In genomic region chr12:29939261-29939671, GRCm38 (mm10) we compare ENCODE assay signal across 8 mouse cellular contexts. TPM values are rescaled to one million over a fixed set of nuclear protein-coding genes. Genes with fewer than 3 reads are reported as not detected.
DNase-seq lines count a peak whose midpoint lies in the region; ATAC-seq and TF ChIP-seq lines count a peak whose summit lies in the region.

No protein-coding gene starts in this region.

- H3K4me3 ChIP-seq in C2C12 (ENCODE audit: insufficient read depth, poor library complexity, severe bottlenecking), result peak overlapping the region; percentile 61
- H3K4me3 ChIP-seq in embryonic facial prominence, embryonic 11.5 days (ENCODE audit: low read depth, low read length), result peak overlapping the region; percentile 85
- H3K4me3 ChIP-seq in heart, embryonic 11.5 days (ENCODE audit: low read depth, low read length), result peak overlapping the region; percentile 67
- H3K4me3 ChIP-seq in limb, embryonic 13.5 days, result peak overlapping the region; percentile 89
- peak overlapping the region; percentile 85 for H3K4me3 ChIP-seq in neural tube, embryonic 12.5 days

- TF ChIP-seq CTCF in C2C12 (IDR thresholded peaks at IDR 0.05; ENCODE audit: control insufficient read depth, insufficient read depth, insufficient read length), result no peak

- H3K9ac ChIP-seq in embryonic facial prominence, embryonic 11.5 days (replicated peaks; ENCODE audit: low read length), result peak overlapping the region; percentile 94
- peak overlapping the region; percentile 81 for H3K9ac ChIP-seq in heart, embryonic 11.5 days (ENCODE audit: low read depth, low read length)
- peak overlapping the region; percentile 96 for H3K9ac ChIP-seq in limb, embryonic 13.5 days
- peak overlapping the region; percentile 89 for H3K9ac ChIP-seq in neural tube, embryonic 12.5 days

- no peaks in the 10 kb centered on the region for H3K36me3 ChIP-seq in C2C12 (ENCODE audit: control insufficient read depth, insufficient read depth)
- H3K36me3 ChIP-seq in embryonic facial prominence, embryonic 11.5 days (replicated peaks; ENCODE audit: control insufficient read depth, insufficient read depth, low read depth, low read length), result no peaks in the 10 kb centered on the region
- no peaks in the 10 kb centered on the region; the same call in 1 of the 2 replicates for H3K36me3 ChIP-seq in heart, embryonic 11.5 days (ENCODE audit: control insufficient read depth, insufficient read depth, low read length)
- H3K36me3 ChIP-seq in limb, embryonic 13.5 days, result peaks cover 13% of the 10 kb centered on the region
- no peaks in the 10 kb centered on the region for H3K36me3 ChIP-seq in neural tube, embryonic 12.5 days

- H3K4me2 ChIP-seq in embryonic facial prominence, embryonic 11.5 days (ENCODE audit: low read depth, low read length), result peak overlapping the region; percentile 46
- H3K4me2 ChIP-seq in heart, embryonic 11.5 days, result peak overlapping the region; percentile 81
- H3K4me2 ChIP-seq in limb, embryonic 13.5 days (replicated peaks), result peak overlapping the region; percentile 85
- H3K4me2 ChIP-seq in neural tube, embryonic 12.5 days (replicated peaks), result peak overlapping the region; percentile 84

- WGBS in embryonic facial prominence, embryonic 11.5 days, result 5% methylated on average over 8 of the region's 8 CpGs
- 8% methylated on average over 8 of the region's 8 CpGs for WGBS in heart, embryonic 11.5 days (ENCODE audit: insufficient replicate concordance)
- 4% methylated on average over 8 of the region's 8 CpGs for WGBS in limb, embryonic 13.5 days
- WGBS in neural tube, embryonic 12.5 days, result 5% methylated on average over 8 of the region's 8 CpGs

- H3K9me3 ChIP-seq in embryonic facial prominence, embryonic 11.5 days (replicated peaks; ENCODE audit: control insufficient read depth, low read length), result no peaks in the 10 kb centered on the region
- no peaks in the 10 kb centered on the region for H3K9me3 ChIP-seq in heart, embryonic 11.5 days (replicated peaks; ENCODE audit: control insufficient read depth, low read length)
- no peaks in the 10 kb centered on the region for H3K9me3 ChIP-seq in limb, embryonic 13.5 days
- no peaks in the 10 kb centered on the region for H3K9me3 ChIP-seq in neural tube, embryonic 12.5 days

- no peak for ATAC-seq in embryonic facial prominence, embryonic 11.5 days (replicated peaks; ENCODE audit: insufficient number of reproducible peaks, low FRiP score, low TSS enrichment, low read depth)
- ATAC-seq in heart, embryonic 11.5 days (replicated peaks; ENCODE audit: insufficient number of reproducible peaks, low FRiP score, low TSS enrichment), result no peak
- ATAC-seq in limb, embryonic 13.5 days (ENCODE audit: low FRiP score, low read depth), result no peak
- no peak for ATAC-seq in neural tube, embryonic 12.5 days (ENCODE audit: low FRiP score, low read depth)

- peak; percentile 22 for DNase-seq in embryonic facial prominence, embryonic 11.5 days (ENCODE audit: low spot score)
- no peak for DNase-seq in layer of hippocampus, postnatal 10 days (ENCODE audit: low spot score in 2 of 2)
- no peak for DNase-seq in frontal cortex, postnatal 10 days (ENCODE audit: low spot score in 2 of 2)
- DNase-seq in layer of hippocampus, adult 9-11 months, result no peak

- H3K79me2 ChIP-seq in C2C12 (ENCODE audit: control insufficient read depth, insufficient read depth), result peaks cover 69% of the 10 kb centered on the region

- H3K4me1 ChIP-seq in embryonic facial prominence, embryonic 11.5 days (ENCODE audit: control insufficient read depth, insufficient read depth, low read length), result peaks cover 3% of the 10 kb centered on the region; the same call in 1 of the 2 replicates
- peaks cover 39% of the 10 kb centered on the region for H3K4me1 ChIP-seq in heart, embryonic 11.5 days (ENCODE audit: control insufficient read depth, insufficient read depth, low read length)
- H3K4me1 ChIP-seq in limb, embryonic 13.5 days, result peaks cover 34% of the 10 kb centered on the region
- H3K4me1 ChIP-seq in neural tube, embryonic 12.5 days, result peaks cover 30% of the 10 kb centered on the region

- H3ac ChIP-seq in C2C12 (ENCODE audit: control insufficient read depth, insufficient read length, low read depth), result peak overlapping the region; percentile 87

- H3K79me3 ChIP-seq in C2C12 (ENCODE audit: low read depth), result peaks cover 54% of the 10 kb centered on the region

- no peak overlapping the region for H3K27ac ChIP-seq in embryonic facial prominence, embryonic 11.5 days (replicated peaks; ENCODE audit: low read depth, low read length)
- H3K27ac ChIP-seq in heart, embryonic 11.5 days (ENCODE audit: low read depth, low read length), result peak overlapping the region; percentile 78
- peak overlapping the region; percentile 96 for H3K27ac ChIP-seq in limb, embryonic 13.5 days
- H3K27ac ChIP-seq in neural tube, embryonic 12.5 days, result no peak overlapping the region

- H3K27me3 ChIP-seq in C2C12 (ENCODE audit: control insufficient read depth, insufficient read depth, insufficient read length), result no peaks in the 10 kb centered on the region
- H3K27me3 ChIP-seq in embryonic facial prominence, embryonic 11.5 days (ENCODE audit: control insufficient read depth, insufficient read depth, low read length), result no peaks in the 10 kb centered on the region
- no peaks in the 10 kb centered on the region for H3K27me3 ChIP-seq in heart, embryonic 11.5 days (ENCODE audit: control insufficient read depth, insufficient read depth, low read length)
- no peaks in the 10 kb centered on the region for H3K27me3 ChIP-seq in limb, embryonic 13.5 days
- H3K27me3 ChIP-seq in neural tube, embryonic 12.5 days (replicated peaks), result no peaks in the 10 kb centered on the region

TF ChIP-seq in C2C12, 6 proteins besides CTCF, POLR2A, EP300 and RAD21:
- TF ChIP-seq USF1 (IDR thresholded peaks at IDR 0.05; ENCODE audit: low read depth) (no peak), CEBPB (IDR thresholded peaks at IDR 0.05; ENCODE audit: low read depth) (no peak), MYOD1 (IDR thresholded peaks at IDR 0.05; ENCODE audit: control insufficient read depth, insufficient read length, low read depth) (no peak), MYOG (IDR thresholded peaks at IDR 0.05; ENCODE audit: control insufficient read depth, extremely low read depth, insufficient read length) (no peak), MAX (IDR thresholded peaks at IDR 0.05) (no peak), FOSL1 (IDR thresholded peaks at IDR 0.05; ENCODE audit: insufficient read depth, low read length, poor library complexity, severe bottlenecking) (no peak)

RNA-seq across cellular contexts. Expression of gene Pxdn, which starts 1.9 kb away (rescaled TPM):
- polyA plus RNA-seq in C2C12 (2012; fragmentation: generic; extraction: Trizol), result 22.8 TPM
- 105 and 110 TPM in 2 replicates for polyA plus RNA-seq in embryonic facial prominence, embryonic 11.5 days (2014; fragmentation: Nextera tagmentation; extraction: Ambion mirVana)
- 83.7 and 115 TPM in 2 replicates for polyA plus RNA-seq in heart, embryonic 11.5 days (2014; fragmentation: Nextera tagmentation; extraction: Ambion mirVana)
- 124 and 143 TPM in 2 replicates for polyA plus RNA-seq in limb, embryonic 13.5 days (2015; fragmentation: Nextera tagmentation; extraction: Ambion mirVana)
- polyA plus RNA-seq in neural tube, embryonic 12.5 days (2016; fragmentation: Nextera tagmentation; extraction: Ambion mirVana), result 66.1 and 74.1 TPM in 2 replicates
- 10 to 100 TPM; 76.4 to 81.6 TPM for total RNA-seq in layer of hippocampus, postnatal 10 days (2021)

Comparison
In these comparisons a context has a peak if more than half of its experiments do, and no peak if none do; other contexts are left out.
1. H3K27ac ChIP-seq: peak in heart, embryonic 11.5 days (single experiment) and limb, embryonic 13.5 days (single experiment); none in embryonic facial prominence, embryonic 11.5 days (single experiment) and neural tube, embryonic 12.5 days (single experiment).
2. Peak in every context shown above with its lines, with median percentiles within 50 percentile points of each other: H3K4me3 ChIP-seq, H3K4me2 ChIP-seq and H3K9ac ChIP-seq.